Mouse (Mus musculus) right cerebral cortex, postnatal 4 days (tissue): ENCODE data around the gene Ptprq.

Experiments used
- DNase-seq: peaks from one replicate; pipeline ENCODE4 v3.0.0-alpha.2; 2022

Gene Ptprq

GRCm38 (mm10) chr10:107719806-107720205 is at the start of gene Ptprq:
TSS of gene Ptprq (minus strand) at chr10:107720051.
- DNase-seq: no peak

DNA sequence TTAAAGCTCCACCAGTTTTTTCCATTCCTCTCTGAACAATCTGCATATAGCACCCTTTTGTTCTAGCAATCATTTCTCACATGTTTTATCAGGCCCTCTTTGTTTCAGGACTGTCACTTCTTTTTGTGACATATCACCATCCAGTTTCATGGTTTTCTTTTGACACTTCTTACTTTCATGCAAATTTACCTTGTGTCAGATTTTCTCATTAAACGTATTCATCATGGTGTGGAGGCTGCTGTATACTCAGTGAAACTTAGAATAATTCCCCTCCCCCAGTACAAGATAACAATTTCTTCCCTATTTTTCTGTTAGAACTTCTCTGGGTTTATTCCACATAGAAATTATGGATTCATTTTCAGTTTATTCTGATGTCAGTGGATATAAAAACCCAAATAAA is 39.8 kb upstream of the Ptprq start:
- DNase-seq: no peak

DNA sequence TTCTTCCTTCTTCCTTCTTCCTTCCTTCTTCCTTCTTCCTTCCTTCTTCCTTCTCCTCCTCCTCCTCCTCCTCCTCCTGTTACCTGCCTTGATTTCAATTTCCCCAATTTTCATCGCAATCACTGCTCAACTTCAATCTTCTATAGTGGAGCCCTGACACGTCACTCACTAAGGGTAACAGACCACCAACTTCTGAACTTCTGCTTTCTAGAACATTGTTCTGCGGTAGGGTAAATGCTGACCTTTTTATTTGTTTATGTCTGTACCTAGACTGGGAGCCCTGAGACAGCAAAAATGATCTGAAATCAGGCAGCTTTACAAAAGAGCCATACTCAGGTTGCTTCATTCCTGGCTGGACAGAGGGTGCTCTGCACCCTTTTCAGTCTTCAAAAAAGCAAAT is 33.6 kb upstream of the Ptprq start:
- no peak for DNase-seq

- peak; percentile 4 for DNase-seq
Measured at GRCm38 (mm10) chr10:107752351-107753143, 32.7 kb upstream of the Ptprq start.

GRCm38 (mm10) chr10:107751944-107752343 is 32.1 kb upstream of the Ptprq start:
- DNase-seq: no peak

GRCm38 (mm10) chr10:107747566-107747965 is 27.7 kb upstream of the Ptprq start:
- peak; percentile 10 for DNase-seq

- no peak for DNase-seq
Measured at GRCm38 (mm10) chr10:107746717-107747116, 26.9 kb upstream of the Ptprq start.

- no peak for DNase-seq
Measured at GRCm38 (mm10) chr10:107739815-107740214, 20.0 kb upstream of the Ptprq start.

GRCm38 (mm10) chr10:107737743-107738142 is 17.9 kb upstream of the Ptprq start:
- DNase-seq: no peak

DNA sequence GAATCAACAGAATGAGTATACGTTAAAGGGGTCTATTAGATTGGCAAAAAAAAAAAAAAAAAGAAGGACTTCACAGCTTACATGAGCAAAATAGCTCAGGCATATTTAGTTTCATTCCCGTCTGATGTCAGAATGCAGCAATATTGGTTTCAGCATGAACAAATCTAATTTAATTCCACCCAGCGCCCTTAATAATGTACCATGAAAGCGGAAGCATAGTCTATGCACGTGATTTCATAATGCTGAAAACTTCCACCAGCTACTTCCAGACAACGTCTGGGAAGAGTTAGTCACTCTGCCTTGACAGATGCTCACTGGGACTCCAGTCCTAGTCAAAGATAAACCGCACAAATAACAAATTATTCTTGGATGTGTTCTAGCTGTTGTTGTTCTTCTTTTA is 15.6 kb upstream of the Ptprq start:
- DNase-seq: no peak

DNA sequence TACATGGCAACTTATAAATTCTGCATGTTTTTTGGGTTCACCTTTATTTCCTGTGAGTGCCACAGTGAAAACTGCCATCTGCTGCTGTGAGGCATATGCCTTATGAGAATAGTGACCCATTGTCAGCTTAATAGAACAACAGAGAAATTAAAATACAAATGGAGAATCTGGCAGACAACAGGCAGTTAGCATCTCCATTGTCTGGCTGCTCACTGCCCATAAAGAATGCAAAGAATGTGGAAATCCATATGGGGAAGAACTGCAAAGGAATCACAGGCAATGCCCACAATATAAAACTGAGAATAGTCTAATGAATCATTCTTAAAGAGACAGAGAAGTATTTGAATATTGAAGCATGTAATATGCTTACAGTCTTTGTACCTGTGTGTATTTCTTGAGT is 14.5 kb upstream of the Ptprq start:
- DNase-seq: no peak

- no peak for DNase-seq
Measured at GRCm38 (mm10) chr10:107725631-107726030, 5.8 kb upstream of the Ptprq start.

DNA sequence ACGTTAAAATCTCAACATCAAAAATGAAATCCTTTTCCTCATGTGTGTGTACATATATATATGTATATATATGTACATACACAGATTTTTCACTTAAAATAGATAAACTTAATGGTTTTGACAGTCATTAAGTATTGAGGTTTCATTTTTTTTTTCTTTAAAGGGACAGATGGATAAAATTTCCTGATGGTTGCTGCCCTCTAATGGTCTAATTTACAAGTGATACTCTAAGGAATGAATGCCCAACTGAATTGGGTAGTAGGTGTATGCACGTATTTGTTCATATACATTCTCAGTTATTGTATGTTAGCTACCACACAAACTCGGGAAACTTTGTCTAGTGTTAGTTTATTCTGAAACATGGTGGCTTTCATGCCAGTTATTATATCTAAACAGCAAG is 15.4 kb downstream of the Ptprq start:
- DNase-seq: no peak

- DNase-seq: no peak
Measured at GRCm38 (mm10) chr10:107700944-107701343, 18.9 kb downstream of the Ptprq start.

GRCm38 (mm10) chr10:107698716-107699115 is 21.1 kb downstream of the Ptprq start:
- no peak for DNase-seq

GRCm38 (mm10) chr10:107697177-107697576 is 22.7 kb downstream of the Ptprq start:
- no peak for DNase-seq

DNA sequence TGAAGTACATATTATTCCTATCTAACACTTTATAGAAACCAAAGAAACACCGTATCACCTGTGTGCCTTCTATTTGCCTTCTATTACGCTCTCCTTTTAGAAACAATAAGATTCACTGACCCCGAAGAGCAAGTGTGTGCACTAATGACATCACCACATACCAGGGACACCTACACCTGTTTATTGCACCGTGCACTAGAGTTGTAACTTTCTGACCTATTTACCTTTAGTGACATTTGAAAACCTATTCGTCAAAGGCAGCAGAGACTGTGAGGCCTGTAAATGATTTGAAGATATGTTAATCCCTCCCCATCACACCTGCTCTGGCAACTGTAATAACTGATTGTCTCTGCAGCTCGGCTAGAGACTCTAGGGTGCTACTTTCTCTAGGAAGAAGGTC is 32.5 kb downstream of the Ptprq start:
- DNase-seq: no peak

- no peak for DNase-seq
Measured at GRCm38 (mm10) chr10:107675994-107676393, 43.9 kb downstream of the Ptprq start.

GRCm38 (mm10) chr10:107668374-107669094 is 51.3 kb downstream of the Ptprq start:
- no peak for DNase-seq

GRCm38 (mm10) chr10:107662372-107663065 is 57.3 kb downstream of the Ptprq start:
- DNase-seq: peak; percentile 19

- DNase-seq: no peak
Measured at GRCm38 (mm10) chr10:107661970-107662369, 57.9 kb downstream of the Ptprq start.

GRCm38 (mm10) chr10:107659141-107659540 is 60.7 kb downstream of the Ptprq start:
- no peak for DNase-seq

DNA sequence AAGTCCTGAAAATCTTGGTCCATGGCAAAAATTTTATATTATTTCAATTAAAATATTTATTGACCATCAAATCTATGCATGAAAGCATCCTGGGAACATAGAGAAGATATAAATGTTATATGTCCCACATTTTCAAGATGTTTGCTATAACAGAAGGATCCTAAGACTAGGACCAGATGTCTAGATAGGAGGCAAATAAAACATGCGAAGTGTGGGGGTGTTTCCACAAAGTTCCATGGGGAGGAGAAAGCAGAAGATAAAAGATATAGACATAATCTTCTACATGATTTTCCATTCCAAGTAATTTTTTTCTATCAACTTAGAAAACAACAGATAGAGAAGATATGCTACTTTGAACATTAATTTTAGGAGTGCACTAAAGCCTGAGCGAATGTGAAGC is 70.2 kb downstream of the Ptprq start:
- DNase-seq: no peak

- no peak for DNase-seq
Measured at GRCm38 (mm10) chr10:107628104-107628503, 91.7 kb downstream of the Ptprq start.
